Mouse (Mus musculus): ENCODE data around the gene Cept1. TPM values are rescaled to one million over a fixed set of nuclear protein-coding genes. Genes with fewer than 3 reads are reported as not detected.

Gene Cept1
- polyA plus RNA-seq, 1 experiment from 2014 or later: 75.5 TPM

DNA sequence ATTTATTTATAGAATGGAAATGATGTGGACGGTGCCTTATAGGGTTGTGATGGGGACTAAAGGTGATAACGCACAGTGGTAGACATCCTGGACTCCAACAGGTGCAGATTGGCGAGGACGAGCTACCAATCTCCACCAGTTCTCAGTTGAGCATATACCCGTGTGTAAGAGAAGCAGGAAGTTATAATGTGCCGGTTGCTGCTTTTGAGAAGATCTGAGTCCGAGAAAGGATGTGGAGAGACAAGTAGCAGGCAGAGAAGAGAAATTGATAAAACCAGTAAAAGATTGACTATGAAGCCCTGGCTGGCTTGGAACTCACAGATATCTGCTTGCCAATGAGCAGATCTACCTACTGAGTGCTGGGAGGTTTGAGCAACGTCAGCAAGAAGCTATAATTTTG is 54.4 kb downstream of the Cept1 start:
- H3K4me3 ChIP-seq: no peak overlapping the region
- no peaks in the 10 kb centered on the region for H3K4me1 ChIP-seq
- no peak for ATAC-seq (ENCODE audit: insufficient number of reproducible peaks, low FRiP score, low TSS enrichment, low read depth)
- H3K9me3 ChIP-seq: no peaks in the 10 kb centered on the region
- 88% methylated on average over 8 of the region's 8 CpGs for WGBS
- H3K9ac ChIP-seq: no peak overlapping the region
- no peaks in the 10 kb centered on the region for H3K36me3 ChIP-seq
- no peaks in the 10 kb centered on the region for H3K27me3 ChIP-seq
- no peak overlapping the region for H3K4me2 ChIP-seq
- no peak overlapping the region for H3K27ac ChIP-seq

DNA sequence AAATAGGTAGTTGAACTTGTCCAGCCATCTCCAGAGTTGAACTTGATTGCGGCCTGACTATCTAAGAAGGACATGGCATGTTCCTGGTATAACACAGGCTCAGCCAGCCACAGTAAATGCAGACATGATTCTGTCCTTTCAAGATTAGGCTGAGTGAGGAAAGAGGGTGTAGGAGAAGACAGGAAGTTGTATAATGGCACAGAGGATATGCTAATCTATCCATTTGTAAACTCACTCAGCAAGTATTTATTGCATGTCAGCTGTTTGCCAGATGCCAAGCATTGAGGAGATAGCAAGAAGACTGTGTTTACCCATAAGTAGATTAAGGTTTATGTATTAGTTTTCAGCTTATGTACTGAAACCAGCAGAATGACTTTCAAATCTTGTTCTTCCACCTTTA is 54.9 kb downstream of the Cept1 start:
- ATAC-seq (ENCODE audit: insufficient number of reproducible peaks, low FRiP score, low TSS enrichment, low read depth): no peak
- WGBS: 83% methylated on average over 1 of the region's 1 CpGs
- no peak overlapping the region for H3K4me3 ChIP-seq
- H3K4me1 ChIP-seq: no peaks in the 10 kb centered on the region
- no peak overlapping the region for H3K27ac ChIP-seq
- H3K4me2 ChIP-seq: no peak overlapping the region
- H3K9me3 ChIP-seq: no peaks in the 10 kb centered on the region
- no peaks in the 10 kb centered on the region for H3K36me3 ChIP-seq
- no peak overlapping the region for H3K9ac ChIP-seq
- no peaks in the 10 kb centered on the region for H3K27me3 ChIP-seq

GRCm38 (mm10) chr3:106490239-106490638 is 57.4 kb downstream of the Cept1 start:
- H3K9me3 ChIP-seq: no peaks in the 10 kb centered on the region
- H3K4me2 ChIP-seq: no peak overlapping the region
- no peaks in the 10 kb centered on the region for H3K4me1 ChIP-seq
- no peaks in the 10 kb centered on the region for H3K27me3 ChIP-seq
- ATAC-seq (ENCODE audit: insufficient number of reproducible peaks, low FRiP score, low TSS enrichment, low read depth): no peak
- H3K9ac ChIP-seq: no peak overlapping the region
- H3K4me3 ChIP-seq: no peak overlapping the region
- H3K36me3 ChIP-seq: no peaks in the 10 kb centered on the region
- H3K27ac ChIP-seq: no peak overlapping the region
- 70% methylated on average over 4 of the region's 4 CpGs for WGBS

GRCm38 (mm10) chr3:106487551-106487950 is 60.1 kb downstream of the Cept1 start:
- Histone ChIP-seq H3K4me1 (peaks cover 5% of the 10 kb centered on the region), H3K27ac (no peak overlapping the region), H3K4me3 (no peak overlapping the region), H3K36me3 (no peaks in the 10 kb centered on the region), H3K4me2 (no peak overlapping the region), H3K9me3 (no peaks in the 10 kb centered on the region), H3K27me3 (no peaks in the 10 kb centered on the region), H3K9ac (no peak overlapping the region)
- no peak for ATAC-seq (ENCODE audit: insufficient number of reproducible peaks, low FRiP score, low TSS enrichment, low read depth)
- 88% methylated on average over 2 of the region's 2 CpGs for WGBS

GRCm38 (mm10) chr3:106485810-106486209 is 61.8 kb downstream of the Cept1 start:
- Histone ChIP-seq H3K4me1 (peaks cover 10% of the 10 kb centered on the region), H3K4me2 (no peak overlapping the region), H3K4me3 (no peak overlapping the region), H3K9ac (no peak overlapping the region), H3K27me3 (peaks cover 7% of the 10 kb centered on the region; the same call in 1 of the 2 replicates), H3K27ac (no peak overlapping the region), H3K36me3 (no peaks in the 10 kb centered on the region), H3K9me3 (no peaks in the 10 kb centered on the region)
- 65% methylated on average over 5 of the region's 5 CpGs for WGBS
- ATAC-seq (ENCODE audit: insufficient number of reproducible peaks, low FRiP score, low TSS enrichment, low read depth): no peak

DNA sequence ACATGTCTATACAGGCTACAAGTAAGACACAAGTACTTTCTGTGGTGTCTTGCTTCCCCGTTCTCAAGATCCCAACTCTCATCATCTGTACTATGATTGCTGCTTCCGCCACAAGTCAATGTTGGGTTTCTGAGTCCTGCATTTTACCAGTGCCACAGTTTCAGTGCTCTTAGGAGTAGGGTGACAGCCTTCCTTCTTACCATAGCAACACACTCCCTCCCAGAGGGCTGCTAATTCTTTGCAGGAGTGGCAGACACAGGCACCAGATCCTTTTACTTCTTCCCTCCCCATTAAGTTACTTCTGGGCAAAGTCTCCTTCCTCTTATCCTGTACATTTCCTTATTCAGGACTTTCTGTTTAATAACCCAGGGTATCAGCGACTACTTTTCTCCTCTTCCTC is 62.7 kb downstream of the Cept1 start:
- no peak for ATAC-seq (ENCODE audit: insufficient number of reproducible peaks, low FRiP score, low TSS enrichment, low read depth)
- Histone ChIP-seq H3K4me1 (peaks cover 10% of the 10 kb centered on the region), H3K27me3 (peaks cover 7% of the 10 kb centered on the region; the same call in 1 of the 2 replicates), H3K27ac (no peak overlapping the region), H3K36me3 (no peaks in the 10 kb centered on the region), H3K9me3 (no peaks in the 10 kb centered on the region), H3K4me2 (no peak overlapping the region), H3K9ac (no peak overlapping the region), H3K4me3 (no peak overlapping the region)
- 79% methylated on average over 3 of the region's 3 CpGs for WGBS

DNA sequence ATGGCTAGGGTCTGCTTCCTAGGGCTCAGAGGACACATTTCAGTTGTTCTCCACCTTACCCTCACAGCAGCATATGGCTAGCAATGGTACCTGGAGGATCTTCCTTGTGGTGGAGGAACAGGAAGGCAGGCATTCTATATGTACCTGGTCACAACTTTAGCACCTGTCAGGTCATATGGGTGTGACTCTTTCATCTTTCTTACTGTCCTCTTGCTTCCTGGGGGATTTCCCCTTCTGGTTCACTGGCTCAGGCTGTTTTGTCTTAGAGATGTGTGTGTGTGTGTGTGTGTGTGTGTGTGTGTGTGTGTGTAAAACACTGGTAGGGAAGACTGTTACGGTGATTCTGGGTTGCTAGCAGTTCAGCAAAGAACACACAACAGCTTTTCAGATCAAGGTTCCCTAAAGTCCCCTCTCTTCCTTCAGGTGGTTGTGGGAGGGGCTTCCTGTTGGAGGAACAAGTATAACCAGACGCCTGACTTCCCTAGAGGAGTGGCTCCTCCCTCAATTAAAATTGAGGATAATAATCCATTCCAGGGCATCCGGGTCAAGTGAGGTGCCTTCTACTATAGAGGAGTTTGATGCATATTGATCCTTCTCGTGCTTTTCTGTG is 63.7 kb downstream of the Cept1 start:
- no peak overlapping the region for H3K27ac ChIP-seq
- H3K4me3 ChIP-seq: no peak overlapping the region
- H3K4me1 ChIP-seq: peaks cover 10% of the 10 kb centered on the region
- peaks cover 7% of the 10 kb centered on the region; the same call in 1 of the 2 replicates for H3K27me3 ChIP-seq
- H3K9me3 ChIP-seq: no peaks in the 10 kb centered on the region
- WGBS: 60% methylated on average over 4 of the region's 4 CpGs
- H3K9ac ChIP-seq: no peak overlapping the region
- no peak overlapping the region for H3K4me2 ChIP-seq
- no peak for ATAC-seq (ENCODE audit: insufficient number of reproducible peaks, low FRiP score, low TSS enrichment, low read depth)
- no peaks in the 10 kb centered on the region for H3K36me3 ChIP-seq

DNA sequence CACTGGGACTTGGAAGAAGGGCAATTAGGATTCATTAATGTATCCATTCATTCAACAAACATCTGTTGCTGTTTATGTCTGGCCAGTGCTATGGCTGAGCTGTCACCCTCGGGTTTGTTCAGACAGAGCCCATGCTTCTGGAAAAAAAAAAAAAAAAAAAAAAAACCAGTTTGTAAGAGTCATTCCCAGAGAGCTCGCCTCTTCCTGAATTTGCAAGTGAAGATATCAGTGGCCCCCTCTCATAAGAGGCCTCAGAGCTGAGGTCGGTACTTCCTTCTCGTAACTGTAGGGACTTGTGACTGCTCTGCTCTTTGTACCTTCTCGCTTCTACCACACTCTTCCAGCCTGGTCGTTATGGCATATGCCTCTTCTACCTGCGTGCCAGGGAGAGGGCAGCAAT is 64.3 kb downstream of the Cept1 start:
- H3K27ac ChIP-seq: no peak overlapping the region

GRCm38 (mm10) chr3:106482281-106483081 is 65.1 kb downstream of the Cept1 start, which contains the start of gene Dennd2d:
TSS of gene Dennd2d (plus strand) at chr3:106482405.
- Histone ChIP-seq H3K9ac (peak within 1 kb of the TSS; percentile 42), H3K4me1 (peaks cover 10% of the 10 kb centered on the region), H3K27me3 (peaks cover 7% of the 10 kb centered on the region; the same call in 1 of the 2 replicates), H3K36me3 (no peaks in the 10 kb centered on the region), H3K9me3 (no peaks in the 10 kb centered on the region), H3K27ac (no peak within 1 kb of the TSS), H3K4me3 (peak within 1 kb of the TSS; percentile 60), H3K4me2 (peak within 1 kb of the TSS; percentile 91)
- 0 out of 2 replicates have a peak, but pooled peaks have one; percentile 32 for ATAC-seq (ENCODE audit: insufficient number of reproducible peaks, low FRiP score, low TSS enrichment, low read depth)
- 2% methylated on average over 44 of the region's 44 CpGs for WGBS

More for the DNA sequence above, 64.3 kb downstream of the Cept1 start:
- H3K4me2 ChIP-seq: 0 out of 2 replicates have a peak overlapping the region, but pooled peaks have one; percentile 91
- no peaks in the 10 kb centered on the region for H3K36me3 ChIP-seq
- no peaks in the 10 kb centered on the region for H3K9me3 ChIP-seq
- H3K27me3 ChIP-seq: peaks cover 7% of the 10 kb centered on the region; the same call in 1 of the 2 replicates
- no peak overlapping the region for H3K9ac ChIP-seq
- peaks cover 10% of the 10 kb centered on the region for H3K4me1 ChIP-seq
- no peak for ATAC-seq (ENCODE audit: insufficient number of reproducible peaks, low FRiP score, low TSS enrichment, low read depth)
- WGBS: 60% methylated on average over 7 of the region's 7 CpGs
- no peak overlapping the region for H3K4me3 ChIP-seq

DNA sequence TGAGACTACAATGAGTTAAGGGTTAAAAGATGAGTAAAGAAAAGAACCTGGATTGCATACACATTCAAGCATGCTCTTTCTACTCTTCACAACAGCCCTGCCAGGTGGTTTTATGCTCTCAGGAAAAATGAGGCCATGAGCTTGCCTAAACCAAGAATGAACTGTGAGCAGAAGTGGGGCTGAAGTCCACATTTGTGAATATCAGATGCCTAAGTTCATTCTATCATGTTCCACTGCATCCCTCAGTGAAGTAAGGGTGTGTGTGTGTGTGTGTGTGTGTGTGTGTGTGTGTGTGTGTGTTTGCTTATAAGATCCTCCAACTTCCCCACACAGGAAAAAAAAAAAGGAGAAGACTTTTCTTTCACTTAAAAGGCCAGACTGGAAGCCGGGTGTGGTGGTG is 70.7 kb downstream of the Cept1 start:
- Histone ChIP-seq H3K27me3 (peaks cover 7% of the 10 kb centered on the region; the same call in 1 of the 2 replicates), H3K4me3 (no peak overlapping the region), H3K9me3 (no peaks in the 10 kb centered on the region), H3K4me2 (no peak overlapping the region), H3K4me1 (no peaks in the 10 kb centered on the region), H3K36me3 (no peaks in the 10 kb centered on the region), H3K9ac (no peak overlapping the region), H3K27ac (no peak overlapping the region)
- ATAC-seq (ENCODE audit: insufficient number of reproducible peaks, low FRiP score, low TSS enrichment, low read depth): no peak
- 64% methylated on average over 1 of the region's 1 CpGs for WGBS

DNA sequence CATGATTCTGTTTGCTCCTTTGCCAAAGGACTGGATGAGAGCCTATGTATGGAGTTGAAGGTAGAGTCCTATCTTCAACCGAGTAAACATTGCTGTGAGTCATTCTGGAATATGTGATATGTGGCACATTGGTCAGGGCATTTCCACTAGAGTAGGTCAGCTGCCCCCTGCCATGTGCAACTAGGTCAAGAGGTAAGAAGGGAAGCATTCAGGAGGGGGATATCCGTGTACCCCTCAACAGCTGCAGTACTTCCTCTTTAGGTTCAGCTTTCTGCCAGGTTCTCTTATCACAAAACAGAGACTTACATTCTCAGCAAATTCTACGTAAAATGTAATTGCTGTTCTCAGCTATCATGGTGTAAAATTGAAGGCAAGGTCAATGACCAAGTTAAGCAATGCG is 73.4 kb downstream of the Cept1 start:
- Histone ChIP-seq H3K27me3 (no peaks in the 10 kb centered on the region), H3K36me3 (no peaks in the 10 kb centered on the region), H3K9me3 (no peaks in the 10 kb centered on the region), H3K4me3 (no peak overlapping the region), H3K4me2 (no peak overlapping the region), H3K9ac (no peak overlapping the region), H3K27ac (no peak overlapping the region), H3K4me1 (no peaks in the 10 kb centered on the region)
- 87% methylated on average over 4 of the region's 4 CpGs for WGBS
- ATAC-seq (ENCODE audit: insufficient number of reproducible peaks, low FRiP score, low TSS enrichment, low read depth): no peak

GRCm38 (mm10) chr3:106464750-106465149 is 82.9 kb downstream of the Cept1 start:
- no peaks in the 10 kb centered on the region for H3K4me1 ChIP-seq
- 70% methylated on average over 1 of the region's 1 CpGs for WGBS
- no peaks in the 10 kb centered on the region for H3K27me3 ChIP-seq
- H3K9ac ChIP-seq: no peak overlapping the region
- no peak overlapping the region for H3K4me3 ChIP-seq
- no peaks in the 10 kb centered on the region for H3K36me3 ChIP-seq
- no peak for ATAC-seq (ENCODE audit: insufficient number of reproducible peaks, low FRiP score, low TSS enrichment, low read depth)
- H3K9me3 ChIP-seq: no peaks in the 10 kb centered on the region
- no peak overlapping the region for H3K4me2 ChIP-seq
- H3K27ac ChIP-seq: no peak overlapping the region

All from limb, embryonic 15.5 days (tissue).